Mouse (Mus musculus): ENCODE data around the gene Nfix. TPM values are rescaled to one million over a fixed set of nuclear protein-coding genes. Genes with fewer than 3 reads are reported as not detected.

Gene Nfix
- total and polyA plus RNA-seq, 2 experiments from 2014 or later = 92.5 to 123 TPM

DNA sequence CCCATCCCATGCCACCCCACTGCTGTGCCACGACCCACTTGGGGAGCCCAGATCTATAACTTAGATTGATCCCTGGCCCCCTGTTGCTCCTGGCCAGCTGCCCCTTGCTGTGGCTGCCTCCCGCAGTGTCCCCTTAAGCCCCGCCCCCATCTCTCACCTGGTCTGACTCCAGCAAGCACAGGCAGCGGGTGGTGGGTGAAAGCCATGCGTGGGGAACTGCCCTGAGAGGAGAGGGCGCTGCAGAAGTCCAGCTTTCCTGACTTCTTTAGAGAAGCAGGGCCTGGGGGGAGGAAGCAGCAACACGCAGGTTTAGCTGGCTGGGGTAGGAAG is 76.6 kb downstream of the Nfix start:
- no peak overlapping the region; the same call in 1 of the 2 replicates for H3K4me2 ChIP-seq (ENCODE audit: low read depth, low read length)
- peak overlapping the region; percentile 38 for H3K9ac ChIP-seq (replicated peaks; ENCODE audit: low read length)
- H3K4me3 ChIP-seq (ENCODE audit: low read length) = no peak overlapping the region
- H3K36me3 ChIP-seq (ENCODE audit: insufficient read depth, low read length) = peaks cover 9% of the 10 kb centered on the region; the same call in 1 of the 2 replicates
- ATAC-seq (no peak), DNase-seq (ENCODE audit: low spot score) (no peak)
- H3K4me1 ChIP-seq (ENCODE audit: insufficient read depth, low read length) = peaks cover 27% of the 10 kb centered on the region
- H3K27ac ChIP-seq = peak overlapping the region; percentile 77
- TF ChIP-seq CTCF (IDR thresholded peaks at IDR 0.05; ENCODE audit: low read depth) = no peak
- WGBS = 29% methylated on average over 7 of the region's 7 CpGs
- H3K9me3 ChIP-seq (ENCODE audit: low read length) = no peaks in the 10 kb centered on the region
- no peaks in the 10 kb centered on the region for H3K27me3 ChIP-seq (ENCODE audit: insufficient read depth, low read length)

DNA sequence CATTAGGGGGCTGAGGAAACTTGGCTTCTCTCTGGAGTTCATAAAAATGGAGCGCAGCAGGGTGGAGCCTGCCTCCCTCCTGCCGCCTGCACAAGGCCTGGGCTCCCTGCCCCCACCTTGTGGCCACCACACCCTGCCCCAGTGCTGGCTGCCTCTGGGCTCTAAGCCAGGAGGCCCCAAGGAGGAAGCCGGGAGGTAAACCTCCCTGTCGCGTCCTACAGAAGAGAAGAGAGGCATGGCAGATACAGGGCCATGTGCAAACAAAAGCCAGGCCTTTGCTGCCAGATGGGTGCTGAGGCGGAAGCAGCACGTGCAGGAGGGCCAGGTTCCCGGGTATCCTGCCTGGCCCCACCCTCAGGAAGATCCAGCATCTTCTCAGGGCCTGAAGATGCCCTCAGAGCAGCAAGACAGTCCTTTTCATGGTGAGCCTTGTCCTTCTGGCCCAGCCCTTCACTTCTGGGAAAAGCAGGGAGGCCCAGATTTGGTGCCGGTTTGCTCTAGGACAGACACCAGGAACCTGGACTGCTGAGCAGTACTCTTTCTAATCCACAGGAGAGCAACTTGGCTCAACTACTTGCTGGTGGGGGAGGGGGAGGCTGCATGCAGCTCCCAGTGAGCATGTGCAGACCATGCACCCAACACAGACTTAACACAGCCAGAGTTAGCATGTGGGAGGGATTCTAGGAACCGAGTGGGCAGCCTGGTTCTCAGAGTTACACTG is 77.1 kb downstream of the Nfix start, which contains the start of gene G430095P16Rik:
TSS of gene G430095P16Rik (plus strand) at position 158 of the 721 bp plus-strand sequence.
- DNase-seq (ENCODE audit: low spot score) (peak; percentile 66), ATAC-seq (peak; percentile 62)
- H3K27ac ChIP-seq = peak within 1 kb of the TSS; percentile 77
- 16% methylated on average over 10 of the region's 10 CpGs for WGBS
- H3K4me3 ChIP-seq (ENCODE audit: low read length) = no peak within 1 kb of the TSS
- H3K9ac ChIP-seq (replicated peaks; ENCODE audit: low read length) = peak within 1 kb of the TSS; percentile 38
- H3K36me3 ChIP-seq (ENCODE audit: insufficient read depth, low read length) = peaks cover 9% of the 10 kb centered on the region; the same call in 1 of the 2 replicates
- H3K27me3 ChIP-seq (ENCODE audit: insufficient read depth, low read length) = no peaks in the 10 kb centered on the region
- peaks cover 22% of the 10 kb centered on the region for H3K4me1 ChIP-seq (ENCODE audit: insufficient read depth, low read length)
- H3K9me3 ChIP-seq (ENCODE audit: low read length) = no peaks in the 10 kb centered on the region
- H3K4me2 ChIP-seq (ENCODE audit: low read depth, low read length) = no peak within 1 kb of the TSS; the same call in 1 of the 2 replicates
- TF ChIP-seq CTCF (IDR thresholded peaks at IDR 0.05; ENCODE audit: low read depth) = peak; percentile 39; the same call in 1 of the 2 replicates

DNA sequence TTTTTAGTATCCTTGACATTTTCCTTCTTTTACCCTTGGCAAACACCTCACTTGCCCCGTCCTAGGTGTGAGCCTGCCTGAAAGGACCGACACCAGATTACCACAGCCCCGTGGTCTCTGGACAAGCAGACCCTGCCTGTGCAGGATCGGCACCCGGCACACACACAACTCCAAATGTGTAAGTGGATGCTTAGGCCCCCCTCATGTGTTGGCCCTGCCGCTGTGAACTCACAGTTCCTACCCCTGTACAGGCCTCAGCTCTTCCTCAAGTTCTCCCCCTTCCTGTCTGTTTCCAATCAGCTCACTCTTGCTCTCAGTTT is 77.7 kb downstream of the Nfix start:
- Histone ChIP-seq H3K27me3 (ENCODE audit: insufficient read depth, low read length) (no peaks in the 10 kb centered on the region), H3K4me3 (ENCODE audit: low read length) (no peak overlapping the region), H3K9me3 (ENCODE audit: low read length) (no peaks in the 10 kb centered on the region), H3K4me1 (ENCODE audit: insufficient read depth, low read length) (peaks cover 22% of the 10 kb centered on the region), H3K4me2 (ENCODE audit: low read depth, low read length) (no peak overlapping the region), H3K27ac (peak overlapping the region; percentile 77), H3K36me3 (ENCODE audit: insufficient read depth, low read length) (peaks cover 9% of the 10 kb centered on the region; the same call in 1 of the 2 replicates), H3K9ac (replicated peaks; ENCODE audit: low read length) (no peak overlapping the region)
- no peak for TF ChIP-seq CTCF (IDR thresholded peaks at IDR 0.05; ENCODE audit: low read depth)
- ATAC-seq = no peak
- 48% methylated on average over 6 of the region's 6 CpGs for WGBS
- no peak for DNase-seq (ENCODE audit: low spot score)

DNA sequence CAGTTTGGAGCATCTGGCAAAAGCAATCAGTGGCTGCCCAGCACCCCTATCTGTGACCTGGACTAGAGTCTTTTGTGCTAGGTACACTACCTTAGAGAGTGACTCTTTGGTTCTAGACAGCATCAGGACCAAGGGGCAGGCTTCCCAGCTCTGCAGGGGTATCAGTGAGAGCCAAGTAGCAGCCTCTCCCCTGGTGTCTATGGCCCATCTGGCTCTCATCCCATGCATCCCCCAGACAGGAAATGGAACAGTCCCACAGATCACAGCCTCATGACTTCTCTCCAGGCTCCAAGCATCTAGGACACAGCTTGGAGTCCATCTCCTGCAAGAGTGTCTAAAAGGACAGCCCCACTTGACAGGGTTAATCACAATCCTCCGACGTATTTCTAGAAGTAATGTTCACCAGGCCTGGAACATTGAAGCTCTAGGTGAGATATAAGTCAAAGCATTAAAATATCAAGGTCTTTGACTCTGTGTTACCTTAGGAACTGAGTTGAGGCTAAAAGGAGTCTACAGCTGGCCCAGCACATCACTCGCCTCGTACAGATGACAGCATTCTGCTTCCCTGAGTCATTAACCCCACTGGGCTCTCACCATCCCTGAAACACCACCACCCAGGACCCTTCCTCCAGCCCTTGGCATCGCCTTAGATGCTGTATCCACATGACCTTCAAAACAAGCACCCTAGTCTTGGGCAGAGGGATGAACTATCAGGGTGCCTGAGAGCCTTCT is 81.0 kb downstream of the Nfix start:
- Histone ChIP-seq H3K36me3 (ENCODE audit: insufficient read depth, low read length) (peaks cover 9% of the 10 kb centered on the region; the same call in 1 of the 2 replicates), H3K4me1 (ENCODE audit: insufficient read depth, low read length) (peaks cover 22% of the 10 kb centered on the region), H3K4me3 (ENCODE audit: low read length) (no peak overlapping the region), H3K4me2 (ENCODE audit: low read depth, low read length) (no peak overlapping the region), H3K9me3 (ENCODE audit: low read length) (no peaks in the 10 kb centered on the region), H3K27ac (no peak overlapping the region), H3K9ac (replicated peaks; ENCODE audit: low read length) (no peak overlapping the region), H3K27me3 (ENCODE audit: insufficient read depth, low read length) (no peaks in the 10 kb centered on the region)
- DNase-seq (ENCODE audit: low spot score) (no peak), ATAC-seq (no peak)
- WGBS = 76% methylated on average over 5 of the region's 5 CpGs
- no peak for TF ChIP-seq CTCF (IDR thresholded peaks at IDR 0.05; ENCODE audit: low read depth)

DNA sequence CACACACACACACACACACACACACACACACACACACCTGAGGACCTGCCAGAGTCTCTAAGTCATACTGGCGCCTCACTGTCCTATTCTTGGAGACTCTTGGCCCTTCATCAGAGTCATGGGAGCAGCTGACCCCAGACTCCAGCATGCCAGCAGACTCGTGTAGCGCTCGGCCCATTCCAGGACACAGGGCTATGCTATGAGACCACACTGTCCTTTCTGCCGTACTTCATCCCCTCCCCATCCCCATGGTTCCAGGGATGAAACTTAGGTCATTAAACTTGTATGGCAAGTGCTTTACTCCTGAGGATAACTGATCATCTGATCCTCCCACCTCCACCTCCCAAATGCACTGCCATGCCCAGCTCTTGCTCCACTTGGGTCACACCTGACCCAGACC is 81.7 kb downstream of the Nfix start:
- DNase-seq (ENCODE audit: low spot score) = no peak
- TF ChIP-seq CTCF (IDR thresholded peaks at IDR 0.05; ENCODE audit: low read depth) = no peak

DNA sequence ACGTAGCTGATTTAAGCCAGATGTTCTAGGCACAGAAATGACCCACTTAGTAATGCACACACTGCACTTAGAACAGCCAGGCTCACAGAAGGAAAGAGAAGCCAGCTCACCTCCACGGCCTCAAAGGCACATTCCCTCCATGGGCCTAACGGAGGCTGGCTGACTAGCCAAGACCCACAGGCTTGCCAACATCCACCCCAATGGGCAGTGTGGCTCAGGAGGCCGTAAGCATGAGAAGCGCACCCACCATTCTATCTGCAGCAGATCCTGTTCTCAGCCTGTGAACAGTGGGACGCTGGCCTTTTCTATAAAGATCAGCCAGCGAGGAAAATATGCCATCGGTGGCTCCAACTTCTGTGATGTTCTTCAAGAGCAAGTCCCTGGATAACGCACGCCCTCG is 83.4 kb downstream of the Nfix start:
- Histone ChIP-seq H3K4me2 (ENCODE audit: low read depth, low read length) (no peak overlapping the region), H3K36me3 (ENCODE audit: insufficient read depth, low read length) (peaks cover 7% of the 10 kb centered on the region; the same call in 1 of the 2 replicates), H3K9ac (replicated peaks; ENCODE audit: low read length) (no peak overlapping the region), H3K27ac (peak overlapping the region; percentile 45), H3K9me3 (ENCODE audit: low read length) (no peaks in the 10 kb centered on the region), H3K4me3 (ENCODE audit: low read length) (no peak overlapping the region), H3K27me3 (ENCODE audit: insufficient read depth, low read length) (no peaks in the 10 kb centered on the region), H3K4me1 (ENCODE audit: insufficient read depth, low read length) (peaks cover 8% of the 10 kb centered on the region; the same call in 1 of the 2 replicates)
- TF ChIP-seq CTCF (IDR thresholded peaks at IDR 0.05; ENCODE audit: low read depth) = no peak
- ATAC-seq (no peak), DNase-seq (ENCODE audit: low spot score) (no peak)
- WGBS = 71% methylated on average over 11 of the region's 11 CpGs

More for the DNA sequence above, 81.7 kb downstream of the Nfix start:
- no peaks in the 10 kb centered on the region for H3K9me3 ChIP-seq (ENCODE audit: low read length)
- H3K27me3 ChIP-seq (ENCODE audit: insufficient read depth, low read length) = no peaks in the 10 kb centered on the region
- no peak for ATAC-seq
- no peak overlapping the region for H3K9ac ChIP-seq (replicated peaks; ENCODE audit: low read length)
- H3K27ac ChIP-seq = no peak overlapping the region
- H3K4me1 ChIP-seq (ENCODE audit: insufficient read depth, low read length) = peaks cover 15% of the 10 kb centered on the region
- H3K36me3 ChIP-seq (ENCODE audit: insufficient read depth, low read length) = peaks cover 9% of the 10 kb centered on the region; the same call in 1 of the 2 replicates
- 82% methylated on average over 5 of the region's 5 CpGs for WGBS
- no peak overlapping the region for H3K4me3 ChIP-seq (ENCODE audit: low read length)
- H3K4me2 ChIP-seq (ENCODE audit: low read depth, low read length) = no peak overlapping the region

All from hindbrain, postnatal 0 days (tissue).